Mouse (Mus musculus) lung, postnatal 0 days (tissue): ENCODE data around the gene Nphp4. TPM values are rescaled to one million over a fixed set of nuclear protein-coding genes. Genes with fewer than 3 reads are reported as not detected.

Experiments used
- ATAC-seq: fragments of 200-750 bp; cut with Nextera tagmentation; 2 replicates; pipeline ENCODE4 v1.8.0; 2017; ENCODE audit warnings: moderate library complexity
- DNase-seq: peaks from one replicate; pipeline ENCODE4 v3.0.0-alpha.2; 2016; ENCODE audit warnings: low spot score
- H3K27ac ChIP-seq: fragments of 300-500 bp; sonication (generic); 2 replicates; pipeline ENCODE4 v1.5.1; 2014; ENCODE audit warnings: antibody characterized with exemption, mild to moderate bottlenecking, low read length, mixed read lengths
- H3K27me3 ChIP-seq: fragments of 300-500 bp; sonication (generic); replicated peaks from 2 replicates; pipeline ENCODE4 v1.6.1; 2014; ENCODE audit warnings: low read length, mixed read lengths; ENCODE audit not compliant: insufficient read depth
- H3K36me3 ChIP-seq: fragments of 300-500 bp; sonication (generic); 2 replicates; pipeline ENCODE4 v1.6.1; 2014; ENCODE audit warnings: low read length, mixed read lengths; ENCODE audit not compliant: insufficient read depth
- H3K4me1 ChIP-seq: fragments of 300-500 bp; sonication (generic); 2 replicates; pipeline ENCODE4 v1.6.1; 2014; ENCODE audit warnings: antibody characterized with exemption, low read depth, low read length, mixed read lengths; ENCODE audit not compliant: insufficient read depth
- H3K4me2 ChIP-seq: fragments of 300-500 bp; sonication (generic); replicated peaks from 2 replicates; pipeline ENCODE4 v1.6.1; 2014; ENCODE audit warnings: low read depth, mild to moderate bottlenecking, low read length, moderate library complexity, mixed read lengths
- H3K4me3 ChIP-seq: fragments of 300-500 bp; sonication (generic); 2 replicates; pipeline ENCODE4 v1.5.1; 2014; ENCODE audit warnings: low read depth, low read length
- H3K9ac ChIP-seq: fragments of 300-500 bp; sonication (generic); replicated peaks from 2 replicates; pipeline ENCODE4 v1.6.1; 2014; ENCODE audit warnings: low read depth, mild to moderate bottlenecking
- H3K9me3 ChIP-seq: fragments of 300-500 bp; sonication (generic); 2 replicates; pipeline ENCODE4 v1.6.1; 2016; ENCODE audit warnings: low read length, mixed read lengths
- CTCF ChIP-seq: IDR thresholded peaks from 2 replicates; pipeline ENCODE4 v1.5.1; 2016; ENCODE audit warnings: antibody characterized with exemption, mild to moderate bottlenecking
- EP300 ChIP-seq: IDR thresholded peaks from 2 replicates; pipeline ENCODE4 v1.6.1; 2016; ENCODE audit warnings: antibody characterized with exemption, mild to moderate bottlenecking, control low read depth
- WGBS: fragments of 180-500 bp; shearing (Covaris S2); extraction: QIAGEN DNeasy Blood & Tissue Kit; methylation state at CpG from one replicate; pipeline ENCODE4 v1.1.7; 2014; 5-methylcytosine and 5-hydroxymethylcytosine counted together
- polyA plus RNA-seq: library from polyadenylated mRNA; unstranded; fragments of >200 nt; fragmentation: Nextera tagmentation; extraction: Ambion mirVana; gene quantifications from 2 replicates; pipeline ENCODE4 v1.2.1, GENCODE M21; 2015

Nphp4 gene
- polyA plus RNA-seq, 1 experiment from 2014 or later: 0.75 TPM

- no peaks in the 10 kb centered on the region for H3K9me3 ChIP-seq
- TF ChIP-seq EP300: no peak
- TF ChIP-seq CTCF: no peak
- H3K9ac ChIP-seq: no peak overlapping the region
- no peak overlapping the region for H3K4me3 ChIP-seq
- DNase-seq (no peak), ATAC-seq (no peak)
- no peaks in the 10 kb centered on the region for H3K4me1 ChIP-seq
- H3K27me3 ChIP-seq: no peaks in the 10 kb centered on the region
- no peak overlapping the region for H3K27ac ChIP-seq
- H3K4me2 ChIP-seq: no peak overlapping the region
- 75% methylated on average over 18 of the region's 18 CpGs for WGBS
- H3K36me3 ChIP-seq: no peaks in the 10 kb centered on the region
Observed at GRCm38 (mm10) chr4:152456609-152457008, 19.9 kb upstream of the Nphp4 start.

- Histone ChIP-seq H3K9ac (no peak overlapping the region), H3K27me3 (no peaks in the 10 kb centered on the region), H3K4me1 (no peaks in the 10 kb centered on the region), H3K27ac (no peak overlapping the region), H3K4me2 (no peak overlapping the region), H3K4me3 (no peak overlapping the region), H3K36me3 (no peaks in the 10 kb centered on the region), H3K9me3 (no peaks in the 10 kb centered on the region)
- ATAC-seq: no peak
- 84% methylated on average over 4 of the region's 4 CpGs for WGBS
- TF ChIP-seq EP300 (no peak), CTCF (no peak)
- no peak for DNase-seq
Observed at GRCm38 (mm10) chr4:152457673-152458072, 18.8 kb upstream of the Nphp4 start.

GRCm38 (mm10) chr4:152462516-152462915 is 14.0 kb upstream of the Nphp4 start:
- Histone ChIP-seq H3K9me3 (no peaks in the 10 kb centered on the region), H3K4me2 (no peak overlapping the region), H3K9ac (no peak overlapping the region), H3K27ac (no peak overlapping the region), H3K4me1 (no peaks in the 10 kb centered on the region), H3K36me3 (no peaks in the 10 kb centered on the region), H3K27me3 (no peaks in the 10 kb centered on the region), H3K4me3 (no peak overlapping the region)
- no peak for ATAC-seq
- no peak for DNase-seq
- WGBS: 84% methylated on average over 12 of the region's 12 CpGs
- no peak for TF ChIP-seq CTCF
- TF ChIP-seq EP300: no peak

GRCm38 (mm10) chr4:152463147-152463546 is 13.4 kb upstream of the Nphp4 start:
- no peak overlapping the region for H3K4me3 ChIP-seq
- DNase-seq (no peak), ATAC-seq (no peak)
- H3K4me2 ChIP-seq: no peak overlapping the region
- no peaks in the 10 kb centered on the region for H3K36me3 ChIP-seq
- no peak overlapping the region for H3K27ac ChIP-seq
- 78% methylated on average over 9 of the region's 9 CpGs for WGBS
- H3K9me3 ChIP-seq: no peaks in the 10 kb centered on the region
- no peak overlapping the region for H3K9ac ChIP-seq
- no peaks in the 10 kb centered on the region for H3K27me3 ChIP-seq
- H3K4me1 ChIP-seq: no peaks in the 10 kb centered on the region
- no peak for TF ChIP-seq EP300
- TF ChIP-seq CTCF: no peak

- WGBS: 40% methylated on average over 8 of the region's 8 CpGs
- H3K4me3 ChIP-seq: no peak overlapping the region
- H3K36me3 ChIP-seq: no peaks in the 10 kb centered on the region
- TF ChIP-seq CTCF (no peak), EP300 (no peak)
- no peaks in the 10 kb centered on the region for H3K9me3 ChIP-seq
- no peaks in the 10 kb centered on the region for H3K4me1 ChIP-seq
- DNase-seq (no peak), ATAC-seq (no peak)
- no peak overlapping the region for H3K27ac ChIP-seq
- no peak overlapping the region for H3K9ac ChIP-seq
- no peaks in the 10 kb centered on the region for H3K27me3 ChIP-seq
- H3K4me2 ChIP-seq: no peak overlapping the region
Observed at GRCm38 (mm10) chr4:152465116-152465515, 11.4 kb upstream of the Nphp4 start.

GRCm38 (mm10) chr4:152466601-152467000 is 9.9 kb upstream of the Nphp4 start:
- no peak for DNase-seq
- no peak overlapping the region for H3K27ac ChIP-seq
- H3K4me1 ChIP-seq: no peaks in the 10 kb centered on the region
- 0 out of 2 replicates have a peak, but pooled peaks cover under 1% of the 10 kb centered on the region for H3K9me3 ChIP-seq
- H3K36me3 ChIP-seq: no peaks in the 10 kb centered on the region
- H3K27me3 ChIP-seq: no peaks in the 10 kb centered on the region
- WGBS: 81% methylated on average over 13 of the region's 13 CpGs
- no peak overlapping the region for H3K9ac ChIP-seq
- no peak for TF ChIP-seq CTCF
- no peak for TF ChIP-seq EP300
- ATAC-seq: no peak
- H3K4me3 ChIP-seq: no peak overlapping the region
- H3K4me2 ChIP-seq: no peak overlapping the region

GRCm38 (mm10) chr4:152467951-152468350 is 8.6 kb upstream of the Nphp4 start:
- H3K4me2 ChIP-seq: no peak overlapping the region
- WGBS: 73% methylated on average over 6 of the region's 6 CpGs
- no peaks in the 10 kb centered on the region for H3K36me3 ChIP-seq
- H3K27me3 ChIP-seq: no peaks in the 10 kb centered on the region
- no peak overlapping the region for H3K9ac ChIP-seq
- H3K27ac ChIP-seq: no peak overlapping the region
- 0 out of 2 replicates have a peak, but pooled peaks cover 3% of the 10 kb centered on the region for H3K9me3 ChIP-seq
- TF ChIP-seq CTCF: no peak
- no peak for ATAC-seq
- no peaks in the 10 kb centered on the region for H3K4me1 ChIP-seq
- H3K4me3 ChIP-seq: no peak overlapping the region
- no peak for DNase-seq
